Mouse (Mus musculus) splenic B cell, adult 2 months (primary cell): ENCODE measurements around the gene 1700019D03Rik.
A peak's percentile ranks its signal among the peaks of the same experiment; 100 is the strongest.

ENCODE experiments used
- DNase-seq: peaks from one replicate; pipeline ENCODE4 v3.0.0-alpha.2; 2011; ENCODE audit warnings: low read depth, low spot score
- H3K27me3 ChIP-seq: 2 replicates; pipeline ENCODE4 v1.6.1; 2012; ENCODE audit warnings: mild to moderate bottlenecking, low read length, moderate library complexity, mixed read lengths; ENCODE audit not compliant: control insufficient read depth, poor library complexity, insufficient read depth, severe bottlenecking
- H3K36me3 ChIP-seq: 2 replicates; pipeline ENCODE4 v1.6.1; 2012; ENCODE audit warnings: mild to moderate bottlenecking, low read length, moderate library complexity, mixed read lengths; ENCODE audit not compliant: control insufficient read depth, poor library complexity, insufficient read depth, severe bottlenecking

1700019D03Rik gene

GRCm38 (mm10) chr1:52973198-52973597, 46.8 kb downstream of the 1700019D03Rik start:
- DNase-seq: no peak
- no peaks in the 10 kb centered on the region for H3K27me3 ChIP-seq
- H3K36me3 ChIP-seq: no peaks in the 10 kb centered on the region

GRCm38 (mm10) chr1:52971881-52972503, 48.0 kb downstream of the 1700019D03Rik start:
- Histone ChIP-seq H3K27me3 (no peaks in the 10 kb centered on the region), H3K36me3 (no peaks in the 10 kb centered on the region)
- no peak for DNase-seq

GRCm38 (mm10) chr1:52964581-52964980, 55.4 kb downstream of the 1700019D03Rik start:
- DNase-seq: peak; percentile 15
- Histone ChIP-seq H3K36me3 (no peaks in the 10 kb centered on the region), H3K27me3 (no peaks in the 10 kb centered on the region)

- no peak for DNase-seq
- no peaks in the 10 kb centered on the region for H3K36me3 ChIP-seq
- H3K27me3 ChIP-seq: no peaks in the 10 kb centered on the region
These were observed 56.9 kb downstream of the 1700019D03Rik start for GRCm38 (mm10) chr1:52963097-52963496.

GRCm38 (mm10) chr1:52960191-52960590, 59.8 kb downstream of the 1700019D03Rik start:
- DNase-seq: no peak
- Histone ChIP-seq H3K27me3 (no peaks in the 10 kb centered on the region), H3K36me3 (no peaks in the 10 kb centered on the region)

GRCm38 (mm10) chr1:52956746-52957145, 63.2 kb downstream of the 1700019D03Rik start:
- H3K36me3 ChIP-seq: no peaks in the 10 kb centered on the region
- no peak for DNase-seq
- H3K27me3 ChIP-seq: 0 out of 2 replicates have a peak, but pooled peaks cover 2% of the 10 kb centered on the region

GRCm38 (mm10) chr1:52955102-52955501, 64.9 kb downstream of the 1700019D03Rik start:
- DNase-seq: peak; percentile 62
- Histone ChIP-seq H3K27me3 (0 out of 2 replicates have a peak, but pooled peaks cover 2% of the 10 kb centered on the region), H3K36me3 (no peaks in the 10 kb centered on the region)

- Histone ChIP-seq H3K27me3 (0 out of 2 replicates have a peak, but pooled peaks cover 2% of the 10 kb centered on the region), H3K36me3 (no peaks in the 10 kb centered on the region)
- DNase-seq: peak; percentile 9
These were observed 65.5 kb downstream of the 1700019D03Rik start for GRCm38 (mm10) chr1:52954456-52954855.

- peak; percentile 20 for DNase-seq
- no peaks in the 10 kb centered on the region for H3K36me3 ChIP-seq
- H3K27me3 ChIP-seq: 0 out of 2 replicates have a peak, but pooled peaks cover 2% of the 10 kb centered on the region
These were observed 66.4 kb downstream of the 1700019D03Rik start for GRCm38 (mm10) chr1:52953548-52953947.

GRCm38 (mm10) chr1:52952551-52953397, 67.2 kb downstream of the 1700019D03Rik start:
- Histone ChIP-seq H3K27me3 (0 out of 2 replicates have a peak, but pooled peaks cover 2% of the 10 kb centered on the region), H3K36me3 (no peaks in the 10 kb centered on the region)
- peak; percentile 68 for DNase-seq

GRCm38 (mm10) chr1:52952143-52952542, 67.8 kb downstream of the 1700019D03Rik start:
- DNase-seq: peak; percentile 19
- Histone ChIP-seq H3K36me3 (no peaks in the 10 kb centered on the region), H3K27me3 (0 out of 2 replicates have a peak, but pooled peaks cover 2% of the 10 kb centered on the region)

- Histone ChIP-seq H3K27me3 (0 out of 2 replicates have a peak, but pooled peaks cover 2% of the 10 kb centered on the region), H3K36me3 (no peaks in the 10 kb centered on the region)
- peak; percentile 13 for DNase-seq
These were observed 68.7 kb downstream of the 1700019D03Rik start for GRCm38 (mm10) chr1:52951146-52951868.

- DNase-seq: no peak
- Histone ChIP-seq H3K36me3 (no peaks in the 10 kb centered on the region), H3K27me3 (0 out of 2 replicates have a peak, but pooled peaks cover 2% of the 10 kb centered on the region)
These were observed 72.1 kb downstream of the 1700019D03Rik start for GRCm38 (mm10) chr1:52947895-52948294.

- Histone ChIP-seq H3K27me3 (no peaks in the 10 kb centered on the region), H3K36me3 (no peaks in the 10 kb centered on the region)
- DNase-seq: no peak
These were observed 81.0 kb downstream of the 1700019D03Rik start for GRCm38 (mm10) chr1:52939021-52939420.
